Mouse (Mus musculus) heart, postnatal 0 days (tissue): ENCODE measurements around the gene Smco3. TPM values are rescaled to one million over a fixed set of nuclear protein-coding genes. Genes with fewer than 3 reads are reported as not detected.

Source experiments
- ATAC-seq: fragments of 200-750 bp; cut with Nextera tagmentation; 2 replicates; pipeline ENCODE4 v1.8.0; 2017; ENCODE audit warnings: low read depth, moderate number of reproducible peaks, moderate library complexity; ENCODE audit not compliant: insufficient read depth
- DNase-seq: peaks from one replicate; pipeline ENCODE4 v3.0.0-alpha.2; 2016; ENCODE audit warnings: low spot score
- H3K27ac ChIP-seq: fragments of 300-500 bp; sonication (generic); 2 replicates; pipeline ENCODE4 v1.5.1; 2014; ENCODE audit warnings: low read depth, mild to moderate bottlenecking
- H3K27me3 ChIP-seq: fragments of 300-500 bp; sonication (generic); 2 replicates; pipeline ENCODE4 v1.6.1; 2014; ENCODE audit warnings: low read length, mixed read lengths; ENCODE audit not compliant: control insufficient read depth, insufficient read depth
- H3K36me3 ChIP-seq: fragments of 300-500 bp; sonication (generic); replicated peaks from 2 replicates; pipeline ENCODE4 v1.6.1; 2014; ENCODE audit warnings: low read length, mixed read lengths; ENCODE audit not compliant: control insufficient read depth, insufficient read depth
- H3K4me1 ChIP-seq: fragments of 300-500 bp; sonication (generic); 2 replicates; pipeline ENCODE4 v1.6.1; 2014; ENCODE audit warnings: antibody characterized with exemption; ENCODE audit not compliant: control insufficient read depth, insufficient read depth
- H3K4me2 ChIP-seq: fragments of 300-500 bp; sonication (generic); 2 replicates; pipeline ENCODE4 v1.6.1; 2014; ENCODE audit warnings: low read depth, mild to moderate bottlenecking, low read length, moderate library complexity
- H3K4me3 ChIP-seq: fragments of 300-500 bp; sonication (generic); 2 replicates; pipeline ENCODE4 v1.5.1; 2014; ENCODE audit warnings: low read depth, low read length
- H3K9ac ChIP-seq: fragments of 300-500 bp; sonication (generic); replicated peaks from 2 replicates; pipeline ENCODE4 v1.6.1; 2014; ENCODE audit warnings: low read depth, low read length, mixed read lengths
- H3K9me3 ChIP-seq: fragments of 300-500 bp; sonication (generic); replicated peaks from 2 replicates; pipeline ENCODE4 v1.6.1; 2016; ENCODE audit warnings: low read length; ENCODE audit not compliant: control insufficient read depth
- CTCF ChIP-seq: IDR thresholded peaks from 2 replicates; pipeline ENCODE4 v1.5.1; 2016; ENCODE audit warnings: antibody characterized with exemption, control low read depth, low read depth
- EP300 ChIP-seq: IDR thresholded peaks from 2 replicates; pipeline ENCODE4 v1.6.1; 2016; ENCODE audit warnings: antibody characterized with exemption, low read depth
- WGBS: fragments of 180-500 bp; shearing (Covaris S2); extraction: QIAGEN DNeasy Blood & Tissue Kit; methylation state at CpG from one replicate; pipeline ENCODE4 v1.1.7; 2014; 5-methylcytosine and 5-hydroxymethylcytosine counted together
- microRNA-seq: library from miRNA; unstranded; fragments of <30 nt; microRNA quantifications from one replicate; pipeline ENCODE4, GENCODE M21; 2016
- polyA plus RNA-seq: library from polyadenylated mRNA; unstranded; fragments of >200 nt; fragmentation: Nextera tagmentation; extraction: Ambion mirVana; gene quantifications from 2 replicates; pipeline ENCODE4 v1.2.1, GENCODE M21; 2015
- total RNA-seq: library from RNA; depleted of rRNA; stranded (reverse); fragments of >200 nt; gene quantifications from 2 replicates; pipeline ENCODE4 v1.2.3, GENCODE M21; 2014; ENCODE audit warnings: low replicate concordance; rRNA removed

The Smco3 gene
- total and polyA plus RNA-seq, 2 experiments from 2014 or later = not detected

DNA sequence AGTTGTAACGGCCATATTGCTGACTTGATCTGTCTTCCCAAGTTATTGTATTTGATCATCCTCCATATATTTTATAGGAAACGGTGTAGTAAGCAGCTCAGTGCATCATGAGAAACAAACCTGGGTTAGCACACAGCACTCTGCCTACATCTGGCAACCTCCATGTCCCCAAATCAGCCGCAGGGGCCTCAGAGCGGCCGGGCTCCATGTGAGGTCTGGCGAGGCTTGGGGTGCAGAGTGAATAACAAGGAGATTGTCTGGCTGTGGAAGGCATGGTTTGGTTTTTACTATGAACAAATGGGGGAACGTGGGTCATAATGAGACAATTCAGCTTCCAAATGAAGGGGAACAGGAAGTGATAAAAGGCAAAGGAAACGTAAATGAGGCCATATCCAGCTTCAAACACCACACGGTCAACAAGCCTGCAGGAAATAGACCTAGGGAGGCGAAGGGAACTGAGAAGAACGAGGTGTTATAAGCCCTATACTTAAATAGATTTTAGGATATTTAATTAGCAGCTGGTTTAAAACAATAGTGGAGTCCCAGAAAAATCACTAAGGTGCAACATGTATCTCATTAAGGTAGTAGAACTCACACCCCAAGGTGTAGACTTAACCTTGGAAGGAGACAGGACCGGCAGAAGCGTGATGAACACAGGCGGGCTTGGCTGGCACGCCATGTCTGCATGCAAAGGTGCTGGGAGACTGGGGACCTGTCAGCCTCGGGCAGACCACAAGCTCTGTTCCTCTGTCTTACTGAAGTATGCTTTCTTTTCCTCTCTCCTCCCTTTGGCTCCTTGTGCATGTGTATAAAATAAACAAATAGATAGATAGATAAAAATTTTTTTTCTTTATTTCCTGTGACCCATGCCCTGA is 42.1 kb downstream of the Smco3 start:
- TF ChIP-seq CTCF (no peak), EP300 (no peak)
- no peaks in the 10 kb centered on the region for H3K36me3 ChIP-seq
- H3K4me2 ChIP-seq = peak overlapping the region; percentile 78
- H3K9ac ChIP-seq = peak overlapping the region; percentile 46; the same call in 1 of the 2 replicates
- 31% methylated on average over 16 of the region's 16 CpGs for WGBS
- 0 out of 2 replicates have a peak, but pooled peaks have one; percentile 27 for ATAC-seq
- no peak for DNase-seq
- peaks cover 12% of the 10 kb centered on the region; the same call in 1 of the 2 replicates for H3K4me1 ChIP-seq
- H3K9me3 ChIP-seq = no peaks in the 10 kb centered on the region
- no peaks in the 10 kb centered on the region for H3K27me3 ChIP-seq
- H3K4me3 ChIP-seq = peak overlapping the region; percentile 43
- H3K27ac ChIP-seq = no peak overlapping the region

DNA sequence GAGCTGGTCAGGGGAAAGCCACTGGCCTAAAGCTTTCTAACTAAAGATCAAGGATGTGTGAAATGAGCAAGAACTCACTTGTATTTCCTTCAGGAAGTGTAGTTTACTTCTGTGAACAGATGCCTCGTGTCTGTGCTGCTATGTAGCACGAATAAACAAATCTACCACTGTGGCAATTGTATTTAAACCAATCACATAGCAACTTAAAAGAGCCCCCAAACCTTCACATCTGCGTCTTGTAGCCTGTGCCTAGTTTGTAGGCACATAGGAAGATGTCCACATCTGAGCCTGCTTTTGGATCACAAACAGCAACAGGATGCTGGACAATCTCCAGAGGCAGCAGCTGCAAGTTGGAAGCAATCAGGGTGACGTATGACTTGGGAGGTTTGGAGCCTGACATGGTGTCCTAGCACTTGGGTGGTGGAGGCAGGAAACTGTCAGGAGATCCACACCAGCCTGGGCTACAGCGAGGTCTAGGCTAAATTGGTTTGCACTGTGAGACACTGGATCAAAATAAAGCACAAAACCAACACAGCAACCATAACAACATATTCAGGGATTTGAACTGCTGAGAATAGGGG is 45.8 kb downstream of the Smco3 start:
- DNase-seq = peak; percentile 48
- H3K27me3 ChIP-seq = no peaks in the 10 kb centered on the region
- H3K4me2 ChIP-seq = no peak overlapping the region
- H3K4me1 ChIP-seq = peaks cover 12% of the 10 kb centered on the region; the same call in 1 of the 2 replicates
- 48% methylated on average over 5 of the region's 5 CpGs for WGBS
- H3K9me3 ChIP-seq = no peaks in the 10 kb centered on the region
- H3K4me3 ChIP-seq = no peak overlapping the region
- no peak overlapping the region for H3K9ac ChIP-seq
- peak; percentile 62; the same call in 1 of the 2 replicates for ATAC-seq
- TF ChIP-seq EP300 = no peak
- no peak for TF ChIP-seq CTCF
- H3K27ac ChIP-seq = peak overlapping the region; percentile 57
- H3K36me3 ChIP-seq = no peaks in the 10 kb centered on the region

GRCm38 (mm10) chr6:136782761-136783160 is 52.5 kb downstream of the Smco3 start:
- no peak for TF ChIP-seq CTCF
- Histone ChIP-seq H3K4me2 (no peak overlapping the region), H3K27me3 (no peaks in the 10 kb centered on the region), H3K9me3 (no peaks in the 10 kb centered on the region), H3K4me1 (no peaks in the 10 kb centered on the region), H3K9ac (no peak overlapping the region), H3K4me3 (no peak overlapping the region), H3K27ac (no peak overlapping the region), H3K36me3 (no peaks in the 10 kb centered on the region)
- WGBS = 85% methylated on average over 9 of the region's 9 CpGs
- ATAC-seq (no peak), DNase-seq (no peak)

- TF ChIP-seq EP300 = no peak
- TF ChIP-seq CTCF = no peak
- DNase-seq = no peak
- H3K4me2 ChIP-seq = no peak overlapping the region
- no peak for ATAC-seq
- no peaks in the 10 kb centered on the region for H3K27me3 ChIP-seq
- H3K4me1 ChIP-seq = no peaks in the 10 kb centered on the region
- WGBS = 81% methylated on average over 12 of the region's 12 CpGs
- no peaks in the 10 kb centered on the region for H3K36me3 ChIP-seq
- no peak overlapping the region for H3K4me3 ChIP-seq
- no peak overlapping the region for H3K9ac ChIP-seq
- no peak overlapping the region for H3K27ac ChIP-seq
- H3K9me3 ChIP-seq = no peaks in the 10 kb centered on the region
Measured at GRCm38 (mm10) chr6:136782146-136782545, 53.1 kb downstream of the Smco3 start.

DNA sequence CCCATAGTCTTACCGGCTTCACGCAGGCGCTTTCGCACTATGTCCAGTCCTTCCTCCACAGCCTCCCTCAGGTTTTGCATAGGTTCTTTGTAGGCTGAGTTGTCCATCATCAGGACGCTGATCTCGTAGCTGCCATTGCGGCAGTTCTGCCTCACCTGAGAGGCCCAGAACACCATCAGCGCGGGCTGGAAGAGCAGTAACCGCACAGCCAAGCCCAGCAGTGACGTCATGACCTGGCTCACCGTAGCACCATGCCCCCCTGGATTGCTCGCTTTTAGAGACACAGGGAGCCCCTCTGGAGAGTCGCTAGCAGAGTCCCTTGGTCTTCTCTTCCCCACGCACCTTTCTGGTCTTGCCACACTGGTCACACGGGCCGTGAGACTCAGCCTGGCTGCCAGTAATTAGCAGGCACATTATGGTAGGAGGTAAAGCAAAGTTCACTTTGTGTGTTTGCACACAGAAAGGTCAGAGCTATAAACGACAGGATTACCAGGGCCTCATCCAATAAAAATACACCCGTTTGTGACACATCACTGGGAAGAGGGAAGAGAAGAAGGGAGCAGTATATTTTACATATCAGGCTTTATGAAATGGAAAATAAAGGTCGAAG is 53.8 kb downstream of the Smco3 start, which contains the start of gene Gucy2c:
TSS of gene Gucy2c (minus strand) at position 389 of the 610 bp plus-strand sequence.
- no peak within 1 kb of the TSS for H3K9ac ChIP-seq
- WGBS = 73% methylated on average over 20 of the region's 20 CpGs
- H3K9me3 ChIP-seq = no peaks in the 10 kb centered on the region
- no peak within 1 kb of the TSS for H3K4me3 ChIP-seq
- H3K4me1 ChIP-seq = no peaks in the 10 kb centered on the region
- H3K27me3 ChIP-seq = no peaks in the 10 kb centered on the region
- H3K4me2 ChIP-seq = no peak within 1 kb of the TSS
- TF ChIP-seq EP300 = no peak
- TF ChIP-seq CTCF = no peak
- DNase-seq = no peak
- ATAC-seq = no peak
- no peak within 1 kb of the TSS for H3K27ac ChIP-seq
- H3K36me3 ChIP-seq = no peaks in the 10 kb centered on the region

Small RNAs within 50 kb of the gene (microRNA-seq; reads per million reads assigned to microRNA genes)
- not detected for gene Gm44364

Other genes starting within 250 kb of the Smco3 start
- gene Plbd1, start 173.5 kb downstream of the Smco3 start, total RNA-seq = 6.1 and 11.9 TPM in 2 replicates
- gene Plbd1, start 173.5 kb downstream of the Smco3 start, polyA plus RNA-seq = 11.7 and 13.3 TPM in 2 replicates
- gene Gucy2c, start 53.7 kb downstream of the Smco3 start, total RNA-seq = not detected in 2 replicates
- not detected in 2 replicates for gene Gucy2c, start 53.7 kb downstream of the Smco3 start, polyA plus RNA-seq
- 88.7 and 119 TPM in 2 replicates for gene Hist4h4, start 31.0 kb downstream of the Smco3 start, total RNA-seq
- gene Hist4h4, start 31.0 kb downstream of the Smco3 start, polyA plus RNA-seq = 0.34 and 0.37 TPM in 2 replicates
- 13.1 and 19.3 TPM in 2 replicates for gene H2afj, start 27.2 kb downstream of the Smco3 start, total RNA-seq
- 88.8 and 88.9 TPM in 2 replicates for gene H2afj, start 27.2 kb downstream of the Smco3 start, polyA plus RNA-seq
- gene BC049715, start 7.8 kb downstream of the Smco3 start, total RNA-seq = 0.04 and 0.43 TPM in 2 replicates
- 1.4 and 2.5 TPM in 2 replicates for gene BC049715, start 7.8 kb downstream of the Smco3 start, polyA plus RNA-seq
- gene Wbp11, start 7.2 kb downstream of the Smco3 start, total RNA-seq = 28.2 and 37.7 TPM in 2 replicates
- gene Wbp11, start 7.2 kb downstream of the Smco3 start, polyA plus RNA-seq = 51.1 and 52.7 TPM in 2 replicates
- 19.3 and 28.8 TPM in 2 replicates for gene Art4, start 22.3 kb upstream of the Smco3 start, total RNA-seq
- gene Art4, start 22.3 kb upstream of the Smco3 start, polyA plus RNA-seq = 8.7 and 11.4 TPM in 2 replicates
- gene Mgp, start 40.4 kb upstream of the Smco3 start, total RNA-seq = 344 and 362 TPM in 2 replicates
- gene Mgp, start 40.4 kb upstream of the Smco3 start, polyA plus RNA-seq = 403 and 465 TPM in 2 replicates
- 1.7 TPM in 1 of 2 replicates, not detected in the other for gene Erp27, start 86.7 kb upstream of the Smco3 start, total RNA-seq
- gene Erp27, start 86.7 kb upstream of the Smco3 start, polyA plus RNA-seq = 0.75 and 0.83 TPM in 2 replicates
- 0.19 TPM in 1 of 2 replicates, not detected in the other for gene Pde6h, start 88.4 kb upstream of the Smco3 start, total RNA-seq
- 0.04 and 0.25 TPM in 2 replicates for gene Pde6h, start 88.4 kb upstream of the Smco3 start, polyA plus RNA-seq
- 42.2 and 45.9 TPM in 2 replicates for gene Arhgdib, start 106.4 kb upstream of the Smco3 start, total RNA-seq
- gene Arhgdib, start 106.4 kb upstream of the Smco3 start, polyA plus RNA-seq = 56.7 and 58.8 TPM in 2 replicates